Mouse (Mus musculus) hindbrain, embryonic 14.5 days (tissue): Measurements from ENCODE around the gene Gm525. TPM values are rescaled to one million over a fixed set of nuclear protein-coding genes. Genes with fewer than 3 reads are reported as not detected.

Source experiments
- ATAC-seq: fragments of 200-750 bp; cut with Nextera tagmentation; 2 replicates; pipeline ENCODE4 v1.8.0; 2017; ENCODE audit warnings: moderate number of reproducible peaks, mild to moderate bottlenecking, moderate TSS enrichment, moderate library complexity; ENCODE audit not compliant: low FRiP score
- DNase-seq: peaks from one replicate; pipeline ENCODE4 v3.0.0-alpha.2; 2015; ENCODE audit warnings: low spot score
- H3K27ac ChIP-seq: fragments of 300-500 bp; sonication (generic); 2 replicates; pipeline ENCODE4 v1.5.1; 2014; ENCODE audit warnings: mild to moderate bottlenecking, moderate library complexity
- H3K27me3 ChIP-seq: fragments of 300-500 bp; sonication (generic); 2 replicates; pipeline ENCODE4 v1.6.1; 2014; ENCODE audit warnings: mild to moderate bottlenecking, low read length, mixed read lengths; ENCODE audit not compliant: control insufficient read depth, insufficient read depth
- H3K36me3 ChIP-seq: fragments of 300-500 bp; sonication (generic); replicated peaks from 2 replicates; pipeline ENCODE4 v1.6.1; 2014; ENCODE audit not compliant: control insufficient read depth, insufficient read depth
- H3K4me1 ChIP-seq: fragments of 300-500 bp; sonication (generic); replicated peaks from 2 replicates; pipeline ENCODE4 v1.6.1; 2014; ENCODE audit warnings: antibody characterized with exemption, low read length, mixed read lengths; ENCODE audit not compliant: control insufficient read depth, insufficient read depth
- H3K4me2 ChIP-seq: fragments of 300-500 bp; sonication (generic); replicated peaks from 2 replicates; pipeline ENCODE4 v1.6.1; 2014; ENCODE audit warnings: mild to moderate bottlenecking, moderate library complexity
- H3K4me3 ChIP-seq: fragments of 300-500 bp; sonication (generic); replicated peaks from 2 replicates; pipeline ENCODE4 v1.5.1; 2014; ENCODE audit warnings: mild to moderate bottlenecking, low read length
- H3K9ac ChIP-seq: fragments of 300-500 bp; sonication (generic); 2 replicates; pipeline ENCODE4 v1.6.1; 2014
- H3K9me3 ChIP-seq: fragments of 300-500 bp; sonication (generic); 2 replicates; pipeline ENCODE4 v1.6.1; 2016; ENCODE audit warnings: low read length; ENCODE audit not compliant: control insufficient read depth
- WGBS: fragments of 180-500 bp; shearing (Covaris S2); extraction: QIAGEN DNeasy Blood & Tissue Kit; methylation state at CpG from one replicate; pipeline ENCODE4 v1.1.7; 2014; 5-methylcytosine and 5-hydroxymethylcytosine counted together
- polyA plus RNA-seq: library from polyadenylated mRNA; unstranded; fragments of >200 nt; fragmentation: Nextera tagmentation; extraction: Ambion mirVana; gene quantifications from 2 replicates; pipeline ENCODE4 v1.2.1, GENCODE M21; 2014

Gm525 gene
- polyA plus RNA-seq, 1 experiment from 2014 or later: not detected

DNA sequence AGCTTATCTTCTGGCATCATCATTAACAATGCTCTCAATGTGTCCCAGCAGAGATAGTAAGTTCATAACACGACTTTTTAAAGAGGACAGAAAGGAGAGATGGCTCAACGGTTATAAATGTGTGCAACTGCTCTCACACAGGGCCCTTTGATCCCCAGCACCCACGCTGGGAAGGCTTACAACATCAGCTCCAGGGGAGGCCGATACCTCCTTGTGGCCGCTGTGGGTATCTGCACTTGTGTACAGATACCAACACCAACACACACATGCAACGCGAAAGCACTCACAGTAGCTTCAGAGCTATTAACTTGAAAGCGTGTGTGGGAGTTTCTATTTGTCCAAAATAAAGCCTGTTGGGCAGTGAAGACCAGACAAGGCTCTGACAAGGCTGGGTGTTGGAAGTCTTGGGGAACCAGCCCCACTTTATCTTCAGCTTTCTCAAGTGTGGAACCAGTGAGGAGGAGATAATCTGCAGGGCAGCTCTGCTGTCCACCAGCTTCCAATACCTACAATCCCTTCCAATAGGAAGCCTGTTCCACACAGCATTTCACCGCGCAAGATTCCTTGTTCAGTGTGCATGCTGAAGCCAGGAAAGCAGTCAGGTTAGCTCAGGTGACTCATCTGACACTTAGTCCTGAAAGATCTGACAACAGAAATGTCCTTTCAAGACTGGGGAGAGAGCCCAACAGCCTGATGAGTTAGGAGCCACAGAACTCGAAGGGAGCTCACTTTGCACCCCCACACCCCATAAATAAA lies 14.9 kb upstream of the Gm525 start:
- Histone ChIP-seq H3K4me2 (peak overlapping the region; percentile 75), H3K36me3 (peaks cover 19% of the 10 kb centered on the region), H3K9ac (peak overlapping the region; percentile 87), H3K27ac (no peak overlapping the region), H3K4me3 (peak overlapping the region; percentile 74), H3K4me1 (peaks cover 22% of the 10 kb centered on the region), H3K27me3 (no peaks in the 10 kb centered on the region), H3K9me3 (no peaks in the 10 kb centered on the region)
- 78% methylated on average over 11 of the region's 11 CpGs for WGBS
- ATAC-seq (no peak), DNase-seq (no peak)

DNA sequence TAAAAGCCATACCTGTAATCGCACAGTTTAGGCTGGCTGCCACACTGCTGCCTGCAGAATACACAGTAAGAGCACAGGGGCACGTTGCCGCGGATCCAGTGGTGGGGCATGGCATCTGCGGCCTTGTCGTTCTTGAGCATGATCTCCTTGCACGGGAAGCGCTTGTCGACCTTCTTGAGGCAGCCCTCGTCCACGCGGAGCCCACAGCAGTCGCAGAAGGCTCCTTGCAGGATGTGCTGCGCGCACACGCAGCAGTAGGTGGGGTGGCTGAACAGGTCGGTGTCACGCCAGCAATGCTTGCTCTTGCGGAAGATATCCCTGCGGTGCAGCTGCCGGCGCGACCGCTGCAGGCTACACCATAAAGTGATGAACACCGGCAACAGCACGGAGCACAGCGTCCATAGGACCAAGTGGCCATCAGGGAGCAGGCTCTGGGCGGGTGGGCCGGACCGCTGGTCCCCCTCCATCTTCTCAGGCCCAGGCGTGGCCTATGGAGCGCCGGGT lies 13.7 kb upstream of the Gm525 start:
- Histone ChIP-seq H3K27ac (peak overlapping the region; percentile 78), H3K9ac (peak overlapping the region; percentile 87), H3K4me2 (peak overlapping the region; percentile 75), H3K4me1 (peaks cover 22% of the 10 kb centered on the region), H3K36me3 (peaks cover 6% of the 10 kb centered on the region), H3K27me3 (no peaks in the 10 kb centered on the region), H3K4me3 (peak overlapping the region; percentile 74), H3K9me3 (no peaks in the 10 kb centered on the region)
- 1% methylated on average over 33 of the region's 33 CpGs for WGBS
- DNase-seq: peak; percentile 36
- ATAC-seq: peak; percentile 82

DNA sequence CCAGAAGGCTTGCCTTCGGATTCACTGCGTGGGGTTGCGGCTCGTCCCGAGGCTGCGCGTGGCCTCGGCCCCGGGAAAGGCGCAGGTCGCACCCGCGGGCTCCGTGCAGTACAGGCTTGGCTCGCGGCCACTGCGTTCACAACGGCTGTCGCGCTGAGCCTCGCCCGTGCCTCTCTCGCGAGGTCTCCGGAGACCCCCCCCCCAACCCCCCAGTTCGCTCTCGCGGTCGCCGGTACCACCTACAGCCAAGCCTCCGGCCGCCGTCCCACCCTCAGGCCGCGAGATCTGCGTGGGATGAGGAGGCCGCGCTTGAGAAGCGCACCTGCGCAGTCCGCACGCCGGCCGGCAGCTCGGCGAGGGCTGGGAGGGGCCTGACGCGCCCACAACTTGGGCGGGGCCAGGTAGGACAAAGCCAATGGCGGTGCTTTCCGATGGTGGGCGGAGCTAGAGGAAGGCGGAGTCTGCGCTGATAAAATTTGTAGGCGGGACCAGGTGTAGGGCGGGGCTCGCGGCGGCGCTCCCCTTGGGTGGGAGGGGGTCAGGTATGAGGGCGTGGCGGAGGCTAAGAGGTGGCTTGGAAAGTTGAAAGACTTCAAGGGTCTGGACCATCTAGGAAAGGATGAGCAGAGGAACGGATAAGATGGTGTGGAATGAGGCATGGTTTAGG lies 13.1 kb upstream of the Gm525 start:
- 1% methylated on average over 63 of the region's 63 CpGs for WGBS
- ATAC-seq (peak; percentile 94), DNase-seq (peak; percentile 87)
- peak overlapping the region; percentile 74 for H3K4me3 ChIP-seq
- H3K27me3 ChIP-seq: no peaks in the 10 kb centered on the region
- 0 out of 2 replicates have a peak, but pooled peaks cover under 1% of the 10 kb centered on the region for H3K36me3 ChIP-seq
- H3K4me1 ChIP-seq: peaks cover 22% of the 10 kb centered on the region
- peak overlapping the region; percentile 75 for H3K4me2 ChIP-seq
- H3K9me3 ChIP-seq: no peaks in the 10 kb centered on the region
- H3K9ac ChIP-seq: peak overlapping the region; percentile 87
- peak overlapping the region; percentile 78 for H3K27ac ChIP-seq

DNA sequence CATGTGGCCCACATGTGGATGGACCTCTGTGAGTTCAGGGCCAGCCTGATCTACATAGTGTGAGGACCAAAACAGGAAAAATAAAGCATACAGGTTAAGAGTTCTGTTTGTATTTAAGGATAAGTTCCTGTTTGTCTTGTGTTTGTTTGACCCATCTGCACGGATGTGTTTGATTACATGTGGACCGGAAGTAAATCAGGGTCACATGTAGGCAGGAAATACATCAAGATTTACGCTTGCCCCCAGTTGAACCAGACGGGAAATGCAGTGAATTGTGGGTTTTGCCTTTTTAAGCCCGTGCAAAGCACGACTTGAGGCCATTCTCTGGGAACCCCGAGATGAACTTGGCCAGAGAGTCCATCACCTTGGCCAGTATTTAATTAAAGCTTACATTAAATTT lies 12.3 kb upstream of the Gm525 start:
- DNase-seq (no peak), ATAC-seq (no peak)
- Histone ChIP-seq H3K9me3 (no peaks in the 10 kb centered on the region), H3K27ac (no peak overlapping the region), H3K36me3 (no peaks in the 10 kb centered on the region), H3K4me3 (no peak overlapping the region), H3K4me2 (no peak overlapping the region), H3K27me3 (no peaks in the 10 kb centered on the region), H3K9ac (no peak overlapping the region), H3K4me1 (peaks cover 22% of the 10 kb centered on the region)
- WGBS: 90% methylated on average over 7 of the region's 7 CpGs

DNA sequence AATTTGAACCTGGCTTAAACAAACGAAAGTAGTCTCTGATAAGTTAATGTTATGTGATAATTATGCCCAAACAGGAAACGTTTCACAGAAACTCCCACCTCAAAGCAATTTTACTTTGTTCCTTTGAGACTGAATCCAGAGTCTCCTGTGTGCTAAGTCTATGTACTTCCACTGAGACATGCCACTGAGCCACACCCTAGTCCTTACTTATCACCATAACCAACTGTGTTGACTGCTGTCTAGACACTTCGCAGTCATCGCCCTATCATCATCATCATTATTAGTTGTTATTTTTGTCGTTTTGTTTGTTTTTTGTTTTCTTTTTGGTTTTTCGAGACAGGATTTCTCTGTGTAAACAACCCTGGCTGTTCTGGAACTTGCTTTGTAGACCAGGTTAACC lies 9.3 kb upstream of the Gm525 start:
- ATAC-seq: no peak
- DNase-seq: no peak
- Histone ChIP-seq H3K27ac (no peak overlapping the region), H3K4me1 (peaks cover 3% of the 10 kb centered on the region), H3K4me3 (no peak overlapping the region), H3K27me3 (no peaks in the 10 kb centered on the region), H3K36me3 (no peaks in the 10 kb centered on the region), H3K4me2 (no peak overlapping the region), H3K9me3 (no peaks in the 10 kb centered on the region), H3K9ac (no peak overlapping the region)
- 83% methylated on average over 6 of the region's 6 CpGs for WGBS

DNA sequence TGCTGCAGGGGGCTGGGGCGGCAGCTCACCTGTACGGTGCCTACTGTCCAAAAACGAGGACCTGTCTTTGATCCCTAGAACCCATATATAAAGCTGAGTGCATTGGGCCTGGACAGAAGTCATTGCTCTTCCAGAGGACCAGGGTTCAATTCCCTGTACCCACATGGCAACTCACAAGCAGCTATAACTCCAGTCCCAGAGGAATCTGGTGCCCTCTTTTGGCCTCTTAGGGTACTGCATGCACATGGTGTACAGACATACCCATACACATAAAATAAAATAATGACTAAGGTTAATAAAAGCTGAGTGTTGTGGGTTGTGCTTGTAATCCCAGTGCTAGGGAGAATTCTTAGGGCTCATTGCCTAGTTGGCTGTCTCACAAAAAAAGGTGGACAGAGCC lies 8.3 kb upstream of the Gm525 start:
- no peaks in the 10 kb centered on the region for H3K27me3 ChIP-seq
- DNase-seq: no peak
- no peak overlapping the region for H3K27ac ChIP-seq
- H3K9me3 ChIP-seq: no peaks in the 10 kb centered on the region
- no peaks in the 10 kb centered on the region for H3K36me3 ChIP-seq
- 98% methylated on average over 3 of the region's 3 CpGs for WGBS
- no peak for ATAC-seq
- H3K4me1 ChIP-seq: no peaks in the 10 kb centered on the region
- no peak overlapping the region for H3K4me3 ChIP-seq
- no peak overlapping the region for H3K4me2 ChIP-seq
- no peak overlapping the region for H3K9ac ChIP-seq

DNA sequence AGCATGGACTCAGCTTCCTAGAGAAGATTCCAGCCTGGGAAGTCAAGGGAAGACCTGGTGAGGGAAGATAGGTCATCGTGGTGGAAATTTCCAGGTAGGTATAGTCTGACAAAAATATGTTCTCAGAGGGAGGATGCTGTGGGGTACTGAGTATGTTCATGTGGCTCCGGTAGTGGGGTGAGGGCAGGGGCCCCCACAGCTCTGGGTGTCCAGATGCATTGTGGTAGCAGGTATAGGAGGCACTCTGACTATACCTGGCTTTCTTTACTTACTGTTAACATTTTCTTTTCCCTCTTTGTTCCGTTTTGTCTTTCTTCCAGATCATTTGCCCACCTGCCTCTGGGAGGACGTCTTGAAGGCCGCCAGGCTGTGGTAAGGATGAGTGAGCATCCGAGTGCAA lies 7.5 kb upstream of the Gm525 start:
- no peaks in the 10 kb centered on the region for H3K4me1 ChIP-seq
- DNase-seq: no peak
- H3K27ac ChIP-seq: no peak overlapping the region
- ATAC-seq: no peak
- H3K9ac ChIP-seq: no peak overlapping the region
- 74% methylated on average over 6 of the region's 6 CpGs for WGBS
- H3K27me3 ChIP-seq: no peaks in the 10 kb centered on the region
- no peaks in the 10 kb centered on the region for H3K9me3 ChIP-seq
- no peak overlapping the region for H3K4me3 ChIP-seq
- H3K36me3 ChIP-seq: no peaks in the 10 kb centered on the region
- no peak overlapping the region for H3K4me2 ChIP-seq

DNA sequence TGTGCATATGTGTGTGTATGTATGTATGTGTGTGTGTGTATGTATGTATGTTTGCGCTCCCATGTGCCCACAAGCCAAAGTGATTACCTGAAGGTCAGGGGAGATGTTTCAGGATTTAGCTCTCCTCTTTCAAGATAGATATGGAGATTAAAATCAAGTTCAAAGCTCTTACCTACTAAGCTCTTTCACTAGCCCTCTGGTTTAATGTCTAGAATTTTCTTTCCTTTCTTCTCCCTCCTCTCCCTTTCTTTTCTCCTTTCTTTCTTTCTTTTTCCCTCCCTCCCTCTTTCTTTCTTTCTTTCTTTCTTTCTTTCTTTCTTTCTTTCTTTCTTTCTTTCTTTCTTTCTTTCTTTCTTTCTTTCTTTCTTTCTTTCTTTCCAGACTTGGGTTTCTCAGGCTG lies 6.9 kb upstream of the Gm525 start, which contains the start of gene Dgke:
Gene Dgke (minus strand): TSS at position 101 of the 400 bp plus-strand sequence.
- Histone ChIP-seq H3K4me3 (no peak within 1 kb of the TSS), H3K27ac (no peak within 1 kb of the TSS), H3K4me2 (no peak within 1 kb of the TSS), H3K9ac (no peak within 1 kb of the TSS; the same call in 1 of the 2 replicates), H3K27me3 (no peaks in the 10 kb centered on the region), H3K9me3 (no peaks in the 10 kb centered on the region), H3K4me1 (no peaks in the 10 kb centered on the region), H3K36me3 (no peaks in the 10 kb centered on the region)
- 100% methylated on average over 1 of the region's 1 CpGs for WGBS
- DNase-seq: no peak
- no peak for ATAC-seq

DNA sequence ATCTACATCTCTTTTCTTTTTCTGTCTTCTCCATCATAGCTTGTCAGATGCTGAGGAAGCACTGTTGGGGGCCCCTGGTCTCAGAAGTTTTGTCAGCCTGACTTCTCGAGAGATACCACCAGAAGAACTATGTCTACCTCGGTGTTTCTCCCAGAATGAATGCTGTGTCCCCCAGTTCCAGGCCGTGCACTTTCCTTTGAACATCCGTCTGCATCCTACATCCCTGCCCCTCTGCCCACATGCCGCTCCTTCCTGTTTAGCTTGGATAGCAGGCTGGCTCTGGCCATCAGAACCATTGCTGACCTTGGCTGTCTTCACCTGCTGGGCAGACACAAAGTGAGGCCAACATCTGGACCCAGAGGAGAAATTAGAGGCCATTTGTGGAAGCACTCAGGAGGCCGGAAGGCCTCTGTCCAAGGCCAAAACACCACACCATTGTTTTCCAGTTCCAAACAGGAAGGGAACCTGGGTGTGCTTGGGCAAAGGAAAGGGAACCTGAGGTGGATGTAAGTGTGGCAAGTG lies 6.3 kb upstream of the Gm525 start:
- Histone ChIP-seq H3K9ac (no peak overlapping the region; the same call in 1 of the 2 replicates), H3K36me3 (no peaks in the 10 kb centered on the region), H3K27me3 (no peaks in the 10 kb centered on the region), H3K27ac (no peak overlapping the region), H3K9me3 (no peaks in the 10 kb centered on the region), H3K4me2 (no peak overlapping the region), H3K4me3 (no peak overlapping the region), H3K4me1 (no peaks in the 10 kb centered on the region)
- DNase-seq (no peak), ATAC-seq (no peak)
- 73% methylated on average over 6 of the region's 6 CpGs for WGBS
